Mouse (Mus musculus) spleen, postnatal 36 days (tissue): Measurements from ENCODE around the gene Sprr4.
"Not testable (repeated sequence)": the region's sequence is repeated elsewhere in the genome, so short reads cannot be mapped to it uniquely, and the experiment has no call there.

Experiments
- DNase-seq, 2 experiments: peaks; one replicate each; pipeline ENCODE4 v3.0.0; 2022; ENCODE audit warnings: low spot score in 2 of 2, mixed read lengths in 1 of 2

Sprr4 gene

GRCm38 (mm10) chr3:92500393-92500792, at the start of gene Sprr4:
Gene Sprr4 (minus strand): TSS chr3:92500493.
- no peak for DNase-seq

DNA sequence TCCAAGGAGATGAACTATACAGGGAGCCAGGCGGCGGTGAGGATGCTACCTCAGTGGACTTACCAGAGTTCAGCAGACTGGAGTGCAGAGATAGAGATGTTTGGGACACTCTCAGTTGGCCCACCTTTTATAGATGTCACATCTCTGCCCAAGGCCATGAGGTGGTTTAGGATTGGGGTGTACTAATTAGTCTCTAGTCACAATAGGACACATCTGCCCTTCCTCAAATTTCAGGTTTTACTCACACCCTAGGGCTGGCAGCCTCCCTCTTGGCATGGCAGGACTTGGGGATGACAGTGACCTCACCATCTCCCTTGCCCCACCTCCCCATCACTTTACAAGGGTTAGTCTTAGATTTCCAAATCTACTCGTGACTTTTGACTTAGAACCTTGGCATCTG, 34.1 kb upstream of the Sprr4 start, which contains the start of gene 2310046K23Rik:
Gene 2310046K23Rik (minus strand): TSS at position 101 of the 400 bp plus-strand sequence.
- DNase-seq: no peak

- no peak for DNase-seq
These were observed 12.0 kb upstream of the Sprr4 start for GRCm38 (mm10) chr3:92512325-92512724.

GRCm38 (mm10) chr3:92510786-92511185, 10.5 kb upstream of the Sprr4 start:
- DNase-seq: no peak

GRCm38 (mm10) chr3:92508185-92508584, 7.9 kb upstream of the Sprr4 start:
- no peak for DNase-seq

DNA sequence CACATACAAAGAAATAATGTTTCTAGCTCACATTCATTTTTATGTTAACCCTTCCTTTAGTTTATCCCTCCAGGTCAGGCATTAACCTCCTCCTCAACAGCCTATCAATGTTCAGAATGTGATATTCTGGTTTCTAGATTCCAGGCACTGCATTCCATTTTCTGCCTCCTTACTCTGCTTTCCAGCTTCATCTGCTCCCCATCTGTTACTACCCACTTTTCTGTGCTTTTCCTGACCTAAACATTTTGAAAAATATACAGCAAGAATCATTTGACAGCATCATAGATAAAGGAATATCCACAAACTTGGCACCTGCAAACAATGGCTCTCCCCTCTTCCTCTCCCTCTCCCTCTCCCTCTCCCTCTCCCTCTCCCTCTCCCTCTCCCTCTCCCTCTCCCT, 3.2 kb upstream of the Sprr4 start:
- DNase-seq: no peak

GRCm38 (mm10) chr3:92490262-92490661, 10.0 kb downstream of the Sprr4 start:
- not testable (repeated sequence) for DNase-seq

- no peak for DNase-seq
These were observed 14.0 kb downstream of the Sprr4 start for GRCm38 (mm10) chr3:92486307-92486706.

GRCm38 (mm10) chr3:92485863-92486262, 14.4 kb downstream of the Sprr4 start, which contains the start of gene Sprr1a:
Gene Sprr1a (minus strand): TSS chr3:92485895.
- no peak for DNase-seq

GRCm38 (mm10) chr3:92481249-92481648, 19.0 kb downstream of the Sprr4 start:
- DNase-seq: not testable (repeated sequence)

DNA sequence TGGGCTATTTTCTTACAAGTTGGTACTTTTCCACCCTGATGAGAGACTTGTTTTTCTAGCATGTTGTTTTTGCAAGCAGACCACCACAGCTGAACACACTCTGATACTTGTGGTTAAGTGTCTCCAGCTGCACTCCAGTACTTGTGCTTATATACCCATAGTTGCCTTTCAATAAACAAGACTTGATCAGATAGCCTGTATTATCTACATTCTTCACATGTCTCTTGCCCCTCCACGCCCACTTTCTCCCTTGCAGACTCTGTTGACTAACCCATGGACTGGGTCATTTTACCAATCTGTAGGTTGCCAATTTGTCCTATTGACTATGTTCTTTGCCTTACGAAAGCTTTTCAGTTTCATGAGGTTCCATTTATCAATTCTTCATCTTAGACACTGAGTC, 30.2 kb downstream of the Sprr4 start:
- DNase-seq: no peak

- no peak for DNase-seq
These were observed 32.9 kb downstream of the Sprr4 start for GRCm38 (mm10) chr3:92467424-92467823.

GRCm38 (mm10) chr3:92466576-92466975, 33.7 kb downstream of the Sprr4 start:
- DNase-seq: no peak

GRCm38 (mm10) chr3:92458620-92459019, 41.7 kb downstream of the Sprr4 start, which contains the start of gene Sprr3:
Gene Sprr3 (minus strand): TSS chr3:92458720.
- DNase-seq: no peak

GRCm38 (mm10) chr3:92455151-92455550, 45.1 kb downstream of the Sprr4 start:
- DNase-seq: no peak
